Mouse (Mus musculus): ENCODE data around the gene Sds.
A peak's percentile ranks its signal among the peaks of the same experiment; 100 is the strongest.

The Sds gene

GRCm38 (mm10) chr5:120516221-120516984 lies 40.1 kb downstream of the Sds start:
- no peak for DNase-seq (ENCODE audit: low spot score in 2 of 2)

- DNase-seq (ENCODE audit: low spot score in 2 of 2) = no peak
Measured at GRCm38 (mm10) chr5:120517552-120517951, 41.2 kb downstream of the Sds start.

- DNase-seq (ENCODE audit: low spot score in 2 of 2) = peak in 1 of 2 experiments; percentile 44
Measured at GRCm38 (mm10) chr5:120522649-120523048, 46.3 kb downstream of the Sds start.

GRCm38 (mm10) chr5:120524736-120525135 lies 48.4 kb downstream of the Sds start:
- DNase-seq (ENCODE audit: low spot score in 2 of 2) = no peak

GRCm38 (mm10) chr5:120525737-120526136 lies 49.4 kb downstream of the Sds start:
- DNase-seq (ENCODE audit: low spot score in 2 of 2) = no peak

- DNase-seq (ENCODE audit: low spot score in 2 of 2) = no peak
Measured at GRCm38 (mm10) chr5:120526311-120526710, 50.0 kb downstream of the Sds start.

GRCm38 (mm10) chr5:120527296-120527964 lies 51.1 kb downstream of the Sds start:
- DNase-seq (ENCODE audit: low spot score in 2 of 2) = no peak

GRCm38 (mm10) chr5:120531631-120532030 lies 55.3 kb downstream of the Sds start:
- DNase-seq (ENCODE audit: low spot score in 2 of 2) = no peak
